ENCODE assay signal across 22 mouse cellular contexts in genomic region chr14:118142283-118142682, GRCm38 (mm10). TPM values are rescaled to one million over a fixed set of nuclear protein-coding genes. Genes with fewer than 3 reads are reported as not detected.
DNase-seq lines count a peak whose midpoint lies in the region; ATAC-seq lines count a peak whose summit lies in the region.
"Had no signal": no experiment of that assay in that cellular context is flagged by ENCODE, and none has a peak within 500 bp of the region (broad histone marks: within the 10 kb centered on the region; RNA-seq: fewer than 3 reads in every experiment).

No protein-coding gene starts in this region.

- H3K27me3 ChIP-seq in midbrain, embryonic 11.5 days (ENCODE audit: control insufficient read depth, insufficient read depth, low read length) = no peaks in the 10 kb centered on the region
- H3K27me3 ChIP-seq in midbrain, embryonic 14.5 days (ENCODE audit: control insufficient read depth, insufficient read depth, low read length) = no peaks in the 10 kb centered on the region
- no peaks in the 10 kb centered on the region for H3K27me3 ChIP-seq in embryonic facial prominence, embryonic 10.5 days (replicated peaks; ENCODE audit: low read depth, poor library complexity, severe bottlenecking)
- H3K27me3 ChIP-seq: CH12.LX, Patski had no signal

- no peak overlapping the region for H3K4me2 ChIP-seq in midbrain, embryonic 11.5 days
- no peak overlapping the region for H3K4me2 ChIP-seq in midbrain, embryonic 14.5 days (ENCODE audit: low read length)

- no peak overlapping the region for H3K27ac ChIP-seq in midbrain, embryonic 11.5 days (ENCODE audit: low read depth, low read length)
- no peak overlapping the region for H3K27ac ChIP-seq in midbrain, embryonic 14.5 days (replicated peaks; ENCODE audit: low read depth, low read length)
- H3K27ac ChIP-seq in embryonic facial prominence, embryonic 10.5 days (replicated peaks) = no peak overlapping the region

- intact Hi-C loops in heart, postnatal 25 days (cut with DNase I) = no loop called here

- peaks cover 9% of the 10 kb centered on the region for H3K4me1 ChIP-seq in midbrain, embryonic 11.5 days (ENCODE audit: control insufficient read depth, insufficient read depth, low read length)
- H3K4me1 ChIP-seq in midbrain, embryonic 14.5 days (ENCODE audit: control insufficient read depth, insufficient read depth, low read length) = peaks cover 9% of the 10 kb centered on the region; the same call in 1 of the 2 replicates
- H3K4me1 ChIP-seq in embryonic facial prominence, embryonic 10.5 days = peaks cover 21% of the 10 kb centered on the region

- H3K36me3 ChIP-seq in midbrain, embryonic 11.5 days (ENCODE audit: control insufficient read depth, insufficient read depth, low read length) = peaks cover 9% of the 10 kb centered on the region; the same call in 1 of the 2 replicates
- H3K36me3 ChIP-seq in midbrain, embryonic 14.5 days (ENCODE audit: control insufficient read depth, insufficient read depth, low read length) = peaks cover 27% of the 10 kb centered on the region
- H3K36me3 ChIP-seq in embryonic facial prominence, embryonic 10.5 days (replicated peaks) = peaks cover 49% of the 10 kb centered on the region

- H3K9me3 ChIP-seq in midbrain, embryonic 11.5 days (ENCODE audit: control insufficient read depth, low read length) = no peaks in the 10 kb centered on the region
- H3K9me3 ChIP-seq in midbrain, embryonic 14.5 days (ENCODE audit: control insufficient read depth, low read length) = no peaks in the 10 kb centered on the region
- no peaks in the 10 kb centered on the region for H3K9me3 ChIP-seq in embryonic facial prominence, embryonic 10.5 days
- H3K9me3 ChIP-seq: G1E had no signal

- no peak overlapping the region for H3K9ac ChIP-seq in midbrain, embryonic 11.5 days (ENCODE audit: low read length)
- no peak overlapping the region for H3K9ac ChIP-seq in midbrain, embryonic 14.5 days (replicated peaks; ENCODE audit: low read length)

- 93% methylated on average over 5 of the region's 5 CpGs for WGBS in midbrain, embryonic 11.5 days
- 94% methylated on average over 5 of the region's 5 CpGs for WGBS in midbrain, embryonic 14.5 days
- WGBS in embryonic facial prominence, embryonic 10.5 days = 92% methylated on average over 5 of the region's 5 CpGs

- peak; percentile 53 for DNase-seq in heart, adult 11 months
- no peak for DNase-seq in heart, postnatal 25 days (ENCODE audit: low spot score)
- peak; percentile 69 for DNase-seq in midbrain, embryonic 11.5 days (ENCODE audit: low spot score, missing footprints)
- no peak for DNase-seq in midbrain, embryonic 14.5 days
- peak; percentile 70 for DNase-seq in fat pad, adult 2 months (ENCODE audit: extremely low read depth, low read depth, low spot score)
- peak; percentile 52 for DNase-seq in gonadal fat pad, adult 2 months (ENCODE audit: low read depth)
- DNase-seq in embryonic facial prominence, embryonic 10.5 days (ENCODE audit: low spot score) = no peak
- DNase-seq in thymus, postnatal 25 days = no peak
- DNase-seq: adrenal gland, adult 2 months; adrenal gland, adult 8-10 months; adrenal gland, postnatal 10 days; adrenal gland, postnatal 14 days; adrenal gland, postnatal 25 days; adrenal gland, postnatal 36 days; B cell, adult 2 months; cerebellum, adult 11 months; cerebellum, adult 11-12 months had no signal

- ATAC-seq in midbrain, embryonic 11.5 days (ENCODE audit: low FRiP score) = no peak
- no peak for ATAC-seq in midbrain, embryonic 14.5 days (ENCODE audit: low FRiP score, low TSS enrichment)
- ATAC-seq: activated CD4-positive, CD25-positive, alpha-beta regulatory T cell, adult 4 months; CD4-positive, CD25-positive, alpha-beta regulatory T cell, adult 4 months; Patski had no signal

- no peak overlapping the region for H3K4me3 ChIP-seq in midbrain, embryonic 11.5 days (ENCODE audit: low read depth, low read length)
- H3K4me3 ChIP-seq in midbrain, embryonic 14.5 days (replicated peaks; ENCODE audit: low read depth, low read length) = no peak overlapping the region
- H3K4me3 ChIP-seq in embryonic facial prominence, embryonic 10.5 days = no peak overlapping the region

RNA-seq across cellular contexts. Expression of gene Gpr180, which starts 5.3 kb away (rescaled TPM):
- total RNA-seq in heart, postnatal 25 days (2021) = 10 to 100 TPM; 20.3 to 21.1 TPM
- polyA plus RNA-seq in midbrain, embryonic 11.5 days (2014; fragmentation: Nextera tagmentation; extraction: Ambion mirVana) = 29.5 and 32.3 TPM in 2 replicates
- 33.4 and 38.8 TPM in 2 replicates for polyA plus RNA-seq in midbrain, embryonic 14.5 days (2014; fragmentation: Nextera tagmentation; extraction: Ambion mirVana)
- 39.6 and 57.7 TPM in 2 replicates for polyA plus RNA-seq in gonadal fat pad, adult 2 months (2012; rRNA removed)
- 40.9 and 44.6 TPM in 2 replicates for polyA plus RNA-seq in embryonic facial prominence, embryonic 10.5 days (2016; fragmentation: Nextera tagmentation; extraction: Ambion mirVana)

RNA-seq across cellular contexts. Expression of gene Tgds, which starts 9.7 kb away (rescaled TPM):
- 10 to 100 TPM in 1 of 2 experiments, 1 to 10 TPM in 1; 9.5 to 10.1 TPM for total RNA-seq in heart, postnatal 25 days (2021)
- polyA plus RNA-seq in midbrain, embryonic 11.5 days (2014; fragmentation: Nextera tagmentation; extraction: Ambion mirVana) = 28.7 and 29.5 TPM in 2 replicates
- polyA plus RNA-seq in midbrain, embryonic 14.5 days (2014; fragmentation: Nextera tagmentation; extraction: Ambion mirVana) = 17.9 and 21.8 TPM in 2 replicates
- 11.9 and 14.9 TPM in 2 replicates for polyA plus RNA-seq in gonadal fat pad, adult 2 months (2012; rRNA removed)
- polyA plus RNA-seq in embryonic facial prominence, embryonic 10.5 days (2016; fragmentation: Nextera tagmentation; extraction: Ambion mirVana) = 32.3 and 32.8 TPM in 2 replicates

Comparison
In these comparisons a context has a peak if more than half of its experiments do, and no peak if none do; other contexts are left out.
1. DNase-seq: peak in heart, adult 11 months (single experiment), midbrain, embryonic 11.5 days (single experiment), fat pad, adult 2 months (single experiment) and gonadal fat pad, adult 2 months (single experiment); none in heart, postnatal 25 days (single experiment), midbrain, embryonic 14.5 days (single experiment), embryonic facial prominence, embryonic 10.5 days (single experiment) and thymus, postnatal 25 days (single experiment).